In the genomic region with DNA sequence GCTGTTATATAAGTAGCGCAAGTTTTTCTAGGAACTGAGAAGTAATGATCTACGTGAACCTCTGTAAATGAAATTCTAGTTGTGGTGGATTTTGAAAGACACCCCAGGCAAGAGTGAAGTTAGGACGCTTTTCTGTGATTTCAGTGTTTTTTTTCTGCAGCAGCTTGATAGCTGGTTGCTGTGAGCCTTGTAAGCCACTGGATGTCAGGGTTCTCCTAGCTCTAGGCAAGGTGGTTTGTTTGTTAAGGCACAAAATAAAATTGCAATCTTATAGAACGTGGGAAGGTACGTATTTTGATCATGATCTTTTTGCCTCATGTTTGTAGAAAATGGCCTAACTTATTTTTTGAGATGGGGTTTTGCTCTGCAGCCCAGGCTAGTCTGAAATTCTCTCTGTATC, we compare ENCODE assay signal across 23 mouse cellular contexts. TPM values are rescaled to one million over a fixed set of nuclear protein-coding genes. Genes with fewer than 3 reads are reported as not detected.
DNase-seq lines count a peak whose midpoint lies in the region; ATAC-seq and TF ChIP-seq lines count a peak whose summit lies in the region.
"Had no signal": no experiment of that assay in that cellular context is flagged by ENCODE, and none has a peak within 500 bp of the region (broad histone marks: within the 10 kb centered on the region; RNA-seq: fewer than 3 reads in every experiment).

No protein-coding gene starts in this region.

- H3K4me1 ChIP-seq in hindbrain, postnatal 0 days (ENCODE audit: insufficient read depth, low read length), result no peaks in the 10 kb centered on the region
- H3K4me1 ChIP-seq in hindbrain, embryonic 11.5 days (replicated peaks; ENCODE audit: control insufficient read depth, insufficient read depth, low read length), result no peaks in the 10 kb centered on the region
- H3K4me1 ChIP-seq in liver, postnatal 0 days (ENCODE audit: insufficient read depth), result no peaks in the 10 kb centered on the region
- peaks cover 0 to 9% of the 10 kb centered on the region in 2 experiments; a peak in 2 of 4 replicates for H3K4me1 ChIP-seq in CH12.LX (ENCODE audit: control insufficient read depth in 1 of 2, insufficient read depth in 2 of 2)
- H3K4me1 ChIP-seq: forebrain, embryonic 13.5 days; intestine, embryonic 15.5 days had no signal

- WGBS in hindbrain, postnatal 0 days, result 86% methylated on average over 5 of the region's 5 CpGs
- WGBS in hindbrain, embryonic 11.5 days, result 85% methylated on average over 5 of the region's 5 CpGs
- WGBS in liver, postnatal 0 days (ENCODE audit: insufficient replicate concordance), result 70% methylated on average over 5 of the region's 5 CpGs

- no peak for TF ChIP-seq EP300 in liver, postnatal 0 days (IDR thresholded peaks at IDR 0.05; ENCODE audit: low read depth)
- no peak for TF ChIP-seq EP300 in CH12.LX (IDR thresholded peaks at IDR 0.05; ENCODE audit: low read length)

- peak; percentile 47 for TF ChIP-seq RAD21 in CH12.LX (IDR thresholded peaks at IDR 0.05; ENCODE audit: low read depth, low read length)

- no peaks in the 10 kb centered on the region for H3K9me3 ChIP-seq in hindbrain, postnatal 0 days (ENCODE audit: low read length)
- H3K9me3 ChIP-seq in hindbrain, embryonic 11.5 days (ENCODE audit: control insufficient read depth, low read length), result no peaks in the 10 kb centered on the region
- 0 out of 2 replicates have a peak, but pooled peaks cover 5% of the 10 kb centered on the region for H3K9me3 ChIP-seq in liver, postnatal 0 days (ENCODE audit: low read length)
- no peaks in the 10 kb centered on the region for H3K9me3 ChIP-seq in CH12.LX (replicated peaks; ENCODE audit: low read length)
- H3K9me3 ChIP-seq: forebrain, embryonic 13.5 days; intestine, embryonic 15.5 days had no signal

- in situ Hi-C loops in CH12.LX (cut with MboI; ENCODE audit: low pct_ligation_motif_present, low pct_unique_long_range_greater_than_20kb, low sequenced_read_pairs), result no loop called here

- no peak for TF ChIP-seq POLR2A in CH12.LX (IDR thresholded peaks at IDR 0.05; ENCODE audit: low read depth, low read length)

- no peak overlapping the region for H3K27ac ChIP-seq in hindbrain, postnatal 0 days
- no peak overlapping the region for H3K27ac ChIP-seq in hindbrain, embryonic 11.5 days (ENCODE audit: low read depth, low read length)
- H3K27ac ChIP-seq in liver, postnatal 0 days (ENCODE audit: low read depth), result no peak overlapping the region
- H3K27ac ChIP-seq in CH12.LX (ENCODE audit: insufficient read depth, low read depth), result no peak overlapping the region
- H3K27ac ChIP-seq: forebrain, embryonic 13.5 days; hindbrain, embryonic 14.5 days; intestine, embryonic 15.5 days; liver, embryonic 14.5 days had no signal

- no peaks in the 10 kb centered on the region for H3K27me3 ChIP-seq in hindbrain, postnatal 0 days (ENCODE audit: insufficient read depth, low read length)
- no peaks in the 10 kb centered on the region for H3K27me3 ChIP-seq in hindbrain, embryonic 11.5 days (ENCODE audit: control insufficient read depth, insufficient read depth, low read length)
- no peaks in the 10 kb centered on the region for H3K27me3 ChIP-seq in liver, postnatal 0 days (ENCODE audit: insufficient read depth, low read length)
- H3K27me3 ChIP-seq in CH12.LX (replicated peaks), result no peaks in the 10 kb centered on the region
- H3K27me3 ChIP-seq: forebrain, embryonic 13.5 days; heart, embryonic 12.5 days; intestine, embryonic 15.5 days had no signal

- H3K4me2 ChIP-seq in hindbrain, postnatal 0 days (ENCODE audit: low read depth, low read length), result no peak overlapping the region
- H3K4me2 ChIP-seq in hindbrain, embryonic 11.5 days (replicated peaks; ENCODE audit: low read depth, low read length), result no peak overlapping the region
- H3K4me2 ChIP-seq in liver, postnatal 0 days (ENCODE audit: low read depth, low read length), result no peak overlapping the region
- H3K4me2 ChIP-seq in CH12.LX (ENCODE audit: insufficient read depth, low read depth, poor library complexity, severe bottlenecking), result no peak overlapping the region
- H3K4me2 ChIP-seq: forebrain, embryonic 13.5 days; heart, embryonic 12.5 days; hindbrain, embryonic 14.5 days; intestine, embryonic 15.5 days had no signal

- H3K9ac ChIP-seq in hindbrain, postnatal 0 days (replicated peaks; ENCODE audit: low read length), result no peak overlapping the region
- no peak overlapping the region for H3K9ac ChIP-seq in hindbrain, embryonic 11.5 days (ENCODE audit: low read depth, low read length)
- no peak overlapping the region for H3K9ac ChIP-seq in liver, postnatal 0 days (replicated peaks)
- no peak overlapping the region for H3K9ac ChIP-seq in CH12.LX (ENCODE audit: insufficient read depth, low read depth)
- H3K9ac ChIP-seq: forebrain, embryonic 13.5 days; heart, embryonic 12.5 days; hindbrain, embryonic 14.5 days; intestine, embryonic 15.5 days; liver, embryonic 14.5 days had no signal

- no peak for ATAC-seq in hindbrain, postnatal 0 days
- ATAC-seq in hindbrain, embryonic 11.5 days (ENCODE audit: low FRiP score), result no peak
- no peak for ATAC-seq in liver, postnatal 0 days
- ATAC-seq: forebrain, embryonic 13.5 days; intestine, embryonic 15.5 days had no signal

- DNase-seq in hindbrain, postnatal 0 days (ENCODE audit: low spot score), result peak; percentile 25
- DNase-seq in hindbrain, embryonic 11.5 days (ENCODE audit: low spot score), result no peak
- no peak for DNase-seq in liver, postnatal 0 days
- DNase-seq in liver (no peak), CH12.LX (ENCODE audit: extremely low read depth) (no peak)
- DNase-seq in brain, adult 2 months (ENCODE audit: low read depth, low spot score), result peak; percentile 48
- no peak for DNase-seq in adrenal gland, adult (ENCODE audit: inconsistent age in 2 of 2, low spot score in 1 of 2)
- DNase-seq: cerebellum, adult 2 months; gastrocnemius, postnatal 36 days; kidney, postnatal 14 days; thymus, postnatal 14 days had no signal

- no peaks in the 10 kb centered on the region for H3K79me2 ChIP-seq in CH12.LX (replicated peaks; ENCODE audit: control insufficient read depth, extremely low read depth, insufficient read depth, poor library complexity, severe bottlenecking)

- peak; percentile 55 for TF ChIP-seq CTCF in hindbrain, postnatal 0 days (IDR thresholded peaks at IDR 0.05; ENCODE audit: low read depth)
- peak; percentile 45 for TF ChIP-seq CTCF in liver, postnatal 0 days (IDR thresholded peaks at IDR 0.05; ENCODE audit: low read depth)
- TF ChIP-seq CTCF in CH12.LX (conservative IDR thresholded peaks at IDR 0.05 in 1 of 2, IDR thresholded peaks at IDR 0.05 in 1 of 2; ENCODE audit: low read depth in 2 of 2, low read length in 2 of 2), result peak in 1 of 2 experiments; percentile 51; a peak in 2 of 4 replicates

- H3K36me3 ChIP-seq in hindbrain, postnatal 0 days (ENCODE audit: insufficient read depth, low read length), result no peaks in the 10 kb centered on the region
- H3K36me3 ChIP-seq in hindbrain, embryonic 11.5 days (ENCODE audit: control insufficient read depth, insufficient read depth, low read length), result no peaks in the 10 kb centered on the region
- no peaks in the 10 kb centered on the region for H3K36me3 ChIP-seq in liver, postnatal 0 days (replicated peaks; ENCODE audit: insufficient read depth, low read length)
- H3K36me3 ChIP-seq in CH12.LX (replicated peaks in 1 of 2; ENCODE audit: control insufficient read depth in 1 of 2, insufficient read depth in 1 of 2, low read length in 1 of 2), result no peaks in the 10 kb centered on the region
- H3K36me3 ChIP-seq: heart, embryonic 12.5 days; intestine, embryonic 15.5 days had no signal

- H3K4me3 ChIP-seq in hindbrain, postnatal 0 days (ENCODE audit: low read length), result no peak overlapping the region
- no peak overlapping the region for H3K4me3 ChIP-seq in hindbrain, embryonic 11.5 days (ENCODE audit: low read depth, low read length)
- no peak overlapping the region for H3K4me3 ChIP-seq in liver, postnatal 0 days (ENCODE audit: low read depth, low read length)
- H3K4me3 ChIP-seq in CH12.LX (replicated peaks in 1 of 3; ENCODE audit: low read depth in 2 of 3, low read length in 2 of 3, poor library complexity in 1 of 3), result no peak overlapping the region
- H3K4me3 ChIP-seq: forebrain, embryonic 13.5 days; heart, embryonic 12.5 days; intestine, embryonic 15.5 days had no signal

- dilution Hi-C loops in CH12.LX (cut with MboI; ENCODE audit: extremely low pct_ligation_motif_present, extremely low pct_unique_long_range_greater_than_20kb, low sequenced_read_pairs), result no loop called here

RNA-seq across cellular contexts. Expression of a gene that starts 28.6 kb away (rescaled TPM):
- not detected in 2 replicates for total RNA-seq in hindbrain, postnatal 0 days (2014; rRNA removed)
- not detected in 2 replicates for polyA plus RNA-seq in hindbrain, postnatal 0 days (2015; fragmentation: Nextera tagmentation; extraction: Ambion mirVana)
- 0.07 TPM in 1 of 2 replicates, not detected in the other for polyA plus RNA-seq in hindbrain, embryonic 11.5 days (2014; fragmentation: Nextera tagmentation; extraction: Ambion mirVana)
- polyA plus RNA-seq in liver, postnatal 0 days (2015; fragmentation: Nextera tagmentation; extraction: Ambion mirVana), result 0.05 and 0.53 TPM in 2 replicates
- total RNA-seq in CH12.LX (2012; rRNA removed) (not detected in 2 replicates), CH12.LX (2014; rRNA removed) (not detected in 2 replicates)
- not detected in 2 replicates for polyA plus RNA-seq in CH12.LX (2012; ENCODE audit: insufficient read length, low read depth)
- total RNA-seq: common myeloid progenitor, adult 5-6 weeks; ES-E14; left cerebral cortex, adult 18-20 months had no signal
- polyA plus RNA-seq: forebrain, embryonic 13.5 days; hindbrain, embryonic 14.5 days; intestine, embryonic 15.5 days; limb, embryonic 11.5 days; testis, adult 2 months had no signal

RNA-seq across cellular contexts. Expression of a gene that starts 41.0 kb away (rescaled TPM):
- 0.11 and 0.31 TPM in 2 replicates for total RNA-seq in hindbrain, postnatal 0 days (2014; rRNA removed)
- 0.11 and 0.24 TPM in 2 replicates for polyA plus RNA-seq in hindbrain, postnatal 0 days (2015; fragmentation: Nextera tagmentation; extraction: Ambion mirVana)
- polyA plus RNA-seq in hindbrain, embryonic 11.5 days (2014; fragmentation: Nextera tagmentation; extraction: Ambion mirVana), result not detected in 2 replicates
- polyA plus RNA-seq in liver, postnatal 0 days (2015; fragmentation: Nextera tagmentation; extraction: Ambion mirVana), result not detected in 2 replicates
- total RNA-seq in CH12.LX (2012; rRNA removed) (not detected in 2 replicates), CH12.LX (2014; rRNA removed) (not detected in 2 replicates)
- 0.10 TPM in 2 replicates for polyA plus RNA-seq in CH12.LX (2012; ENCODE audit: insufficient read length, low read depth)
- total RNA-seq: common myeloid progenitor, adult 5-6 weeks; ES-E14; left cerebral cortex, adult 18-20 months had no signal
- polyA plus RNA-seq: embryonic facial prominence, embryonic 11.5 days; forebrain, embryonic 13.5 days; heart, embryonic 12.5 days; intestine, embryonic 15.5 days; limb, embryonic 11.5 days; neural tube, embryonic 11.5 days had no signal

RNA-seq across cellular contexts. Expression of a gene that starts 41.1 kb away (rescaled TPM):
- total RNA-seq in hindbrain, postnatal 0 days (2014; rRNA removed), result 17.1 and 24.3 TPM in 2 replicates
- polyA plus RNA-seq in hindbrain, postnatal 0 days (2015; fragmentation: Nextera tagmentation; extraction: Ambion mirVana), result 596 and 598 TPM in 2 replicates
- 255 and 274 TPM in 2 replicates for polyA plus RNA-seq in hindbrain, embryonic 11.5 days (2014; fragmentation: Nextera tagmentation; extraction: Ambion mirVana)
- polyA plus RNA-seq in liver, postnatal 0 days (2015; fragmentation: Nextera tagmentation; extraction: Ambion mirVana), result 303 and 316 TPM in 2 replicates
- total RNA-seq in CH12.LX (2012; rRNA removed) (162 and 222 TPM in 2 replicates), CH12.LX (2014; rRNA removed) (67.2 and 92.0 TPM in 2 replicates)
- polyA plus RNA-seq in CH12.LX (2012; ENCODE audit: insufficient read length, low read depth), result 372 and 433 TPM in 2 replicates

RNA-seq across cellular contexts. Expression of a gene that starts 54.1 kb away (rescaled TPM):
- total RNA-seq in hindbrain, postnatal 0 days (2014; rRNA removed), result 1.5 and 1.7 TPM in 2 replicates
- 1.5 and 2.0 TPM in 2 replicates for polyA plus RNA-seq in hindbrain, postnatal 0 days (2015; fragmentation: Nextera tagmentation; extraction: Ambion mirVana)
- 1.4 and 2.6 TPM in 2 replicates for polyA plus RNA-seq in hindbrain, embryonic 11.5 days (2014; fragmentation: Nextera tagmentation; extraction: Ambion mirVana)
- polyA plus RNA-seq in liver, postnatal 0 days (2015; fragmentation: Nextera tagmentation; extraction: Ambion mirVana), result 0.05 TPM in 1 of 2 replicates, not detected in the other
- total RNA-seq in CH12.LX (2012; rRNA removed) (not detected in 2 replicates), CH12.LX (2014; rRNA removed) (not detected in 2 replicates)
- polyA plus RNA-seq in CH12.LX (2012; ENCODE audit: insufficient read length, low read depth), result not detected in 2 replicates
- total RNA-seq: common myeloid progenitor, adult 5-6 weeks had no signal
- polyA plus RNA-seq: intestine, embryonic 15.5 days; limb, embryonic 11.5 days had no signal

Comparison
In these comparisons a context has a peak if more than half of its experiments do, and no peak if none do; other contexts are left out.
1. DNase-seq: peak in hindbrain, postnatal 0 days (single experiment) and brain, adult 2 months (single experiment); none in hindbrain, embryonic 11.5 days (single experiment), liver, postnatal 0 days (single experiment), liver (single experiment), CH12.LX (single experiment) and adrenal gland, adult (0 of 2).